Comparison of ENCODE assay signal across 26 mouse cellular contexts in genomic region chr1:52279331-52279730, GRCm38 (mm10). TPM values are rescaled to one million over a fixed set of nuclear protein-coding genes. Genes with fewer than 3 reads are reported as not detected.
DNase-seq lines count a peak whose midpoint lies in the region; ATAC-seq and TF ChIP-seq lines count a peak whose summit lies in the region.
"Had no signal": no experiment of that assay in that cellular context is flagged by ENCODE, and none has a peak within 500 bp of the region (broad histone marks: within the 10 kb centered on the region; RNA-seq: fewer than 3 reads in every experiment).

No protein-coding gene starts in this region.

- ATAC-seq in intestine, embryonic 15.5 days = peak; percentile 57; the same call in 1 of the 2 replicates
- no peak for ATAC-seq in intestine, embryonic 16.5 days
- ATAC-seq in kidney, embryonic 16.5 days (ENCODE audit: low FRiP score, low TSS enrichment) = no peak
- no peak for ATAC-seq in megakaryocyte progenitor cell, adult 5-6 weeks (replicated peaks; ENCODE audit: poor library complexity)
- ATAC-seq: CD4-positive, CD25-positive, alpha-beta regulatory T cell, adult 4 months; forebrain, embryonic 14.5 days had no signal

- intact Hi-C loops in heart, postnatal 25 days (cut with DNase I) = no loop called here

- no peak overlapping the region for H3K9ac ChIP-seq in intestine, embryonic 15.5 days
- H3K9ac ChIP-seq in intestine, embryonic 16.5 days (ENCODE audit: low read depth, low read length) = no peak overlapping the region
- no peak overlapping the region for H3K9ac ChIP-seq in kidney, embryonic 16.5 days (replicated peaks; ENCODE audit: low read length)
- H3K9ac ChIP-seq in CH12.LX (ENCODE audit: insufficient read depth, low read depth) = no peak overlapping the region
- H3K9ac ChIP-seq: embryonic facial prominence, embryonic 15.5 days; hindbrain, embryonic 14.5 days had no signal

- no peaks in the 10 kb centered on the region for H3K27me3 ChIP-seq in intestine, embryonic 15.5 days (replicated peaks)
- H3K27me3 ChIP-seq in intestine, embryonic 16.5 days (replicated peaks; ENCODE audit: control insufficient read depth, insufficient read depth, low read length) = no peaks in the 10 kb centered on the region
- no peaks in the 10 kb centered on the region for H3K27me3 ChIP-seq in kidney, embryonic 16.5 days (ENCODE audit: insufficient read depth, low read length)
- H3K27me3 ChIP-seq in CH12.LX (replicated peaks) = no peaks in the 10 kb centered on the region
- H3K27me3 ChIP-seq: embryonic facial prominence, embryonic 15.5 days had no signal

- TF ChIP-seq CTCF in CH12.LX (conservative IDR thresholded peaks at IDR 0.05 in 1 of 2, IDR thresholded peaks at IDR 0.05 in 1 of 2; ENCODE audit: low read depth in 2 of 2, low read length in 2 of 2) = no peak

- TF ChIP-seq POLR2A in CH12.LX (IDR thresholded peaks at IDR 0.05; ENCODE audit: low read depth, low read length) = no peak

- no peak for TF ChIP-seq RAD21 in CH12.LX (IDR thresholded peaks at IDR 0.05; ENCODE audit: low read depth, low read length)

- dilution Hi-C loops in CH12.LX (cut with MboI; ENCODE audit: extremely low pct_ligation_motif_present, extremely low pct_unique_long_range_greater_than_20kb, low sequenced_read_pairs) = no loop called here

- 0 out of 2 replicates have a peak, but pooled peaks cover 3% of the 10 kb centered on the region for H3K4me1 ChIP-seq in intestine, embryonic 15.5 days (replicated peaks)
- 0 out of 2 replicates have a peak, but pooled peaks cover 4% of the 10 kb centered on the region for H3K4me1 ChIP-seq in intestine, embryonic 16.5 days (ENCODE audit: control insufficient read depth, insufficient read depth, low read length)
- peaks cover 10% of the 10 kb centered on the region; the same call in 1 of the 2 replicates for H3K4me1 ChIP-seq in kidney, embryonic 16.5 days (ENCODE audit: insufficient read depth, low read length)
- peaks cover under 1 to 9% of the 10 kb centered on the region in 2 experiments; a peak in 2 of 4 replicates for H3K4me1 ChIP-seq in CH12.LX (ENCODE audit: control insufficient read depth in 1 of 2, insufficient read depth in 2 of 2)
- H3K4me1 ChIP-seq: embryonic facial prominence, embryonic 15.5 days; heart, embryonic 10.5 days had no signal

- no peaks in the 10 kb centered on the region for H3K36me3 ChIP-seq in intestine, embryonic 15.5 days
- no peaks in the 10 kb centered on the region for H3K36me3 ChIP-seq in intestine, embryonic 16.5 days (ENCODE audit: control insufficient read depth, insufficient read depth, low read length)
- no peaks in the 10 kb centered on the region for H3K36me3 ChIP-seq in kidney, embryonic 16.5 days (ENCODE audit: insufficient read depth, low read length)
- H3K36me3 ChIP-seq in CH12.LX (replicated peaks in 1 of 2; ENCODE audit: control insufficient read depth in 1 of 2, insufficient read depth in 1 of 2, low read length in 1 of 2) = no peaks in the 10 kb centered on the region
- H3K36me3 ChIP-seq: embryonic facial prominence, embryonic 15.5 days; forebrain, embryonic 10.5 days; heart, embryonic 10.5 days; hindbrain, embryonic 10.5 days had no signal

- H3K4me2 ChIP-seq in intestine, embryonic 15.5 days (replicated peaks) = no peak overlapping the region
- H3K4me2 ChIP-seq in intestine, embryonic 16.5 days (ENCODE audit: low read depth, low read length) = no peak overlapping the region
- no peak overlapping the region for H3K4me2 ChIP-seq in kidney, embryonic 16.5 days (replicated peaks; ENCODE audit: low read depth, low read length)
- peak overlapping the region; percentile 70; the same call in 1 of the 2 replicates for H3K4me2 ChIP-seq in CH12.LX (ENCODE audit: insufficient read depth, low read depth, poor library complexity, severe bottlenecking)
- H3K4me2 ChIP-seq: embryonic facial prominence, embryonic 15.5 days; hindbrain, embryonic 14.5 days had no signal

- no peak for TF ChIP-seq EP300 in CH12.LX (IDR thresholded peaks at IDR 0.05; ENCODE audit: low read length)

- no peak for DNase-seq in kidney, adult 8-10 months
- DNase-seq in CH12.LX (ENCODE audit: extremely low read depth) (no peak), ZHBTc4 (ENCODE audit: low read depth, low spot score) (peak; percentile 26)
- DNase-seq in heart, postnatal 25 days (ENCODE audit: low spot score) = no peak
- DNase-seq: adrenal gland, postnatal 10 days; B cell, adult 2 months; cerebellum, adult 11 months; cerebellum, adult 8-10 months; cerebellum, postnatal 14 days; embryo, embryonic 11 days; gastrocnemius, adult 2 months; gastrocnemius, postnatal 25 days; heart, adult 11 months; heart, postnatal 10 days had no signal

- in situ Hi-C loops in CH12.LX (cut with MboI; ENCODE audit: low pct_ligation_motif_present, low pct_unique_long_range_greater_than_20kb, low sequenced_read_pairs) = no loop called here

- 57% methylated on average over 3 of the region's 3 CpGs for WGBS in intestine, embryonic 15.5 days
- WGBS in intestine, embryonic 16.5 days = 55% methylated on average over 3 of the region's 3 CpGs
- WGBS in kidney, embryonic 16.5 days = 56% methylated on average over 3 of the region's 3 CpGs

- H3K4me3 ChIP-seq in intestine, embryonic 15.5 days (replicated peaks) = no peak overlapping the region
- no peak overlapping the region for H3K4me3 ChIP-seq in intestine, embryonic 16.5 days (ENCODE audit: low read length)
- H3K4me3 ChIP-seq in kidney, embryonic 16.5 days (ENCODE audit: low read length) = no peak overlapping the region
- no peak overlapping the region for H3K4me3 ChIP-seq in CH12.LX (replicated peaks in 1 of 3; ENCODE audit: low read depth in 2 of 3, low read length in 2 of 3, poor library complexity in 1 of 3)
- H3K4me3 ChIP-seq: embryonic facial prominence, embryonic 15.5 days; erythroblast, embryonic 14.5 days; forebrain, embryonic 10.5 days; gastrocnemius, adult 2 months; heart, embryonic 10.5 days; hindbrain, embryonic 10.5 days had no signal

- H3K79me2 ChIP-seq in CH12.LX (replicated peaks; ENCODE audit: control insufficient read depth, extremely low read depth, insufficient read depth, poor library complexity, severe bottlenecking) = no peaks in the 10 kb centered on the region

- H3K27ac ChIP-seq in intestine, embryonic 15.5 days = no peak overlapping the region
- H3K27ac ChIP-seq in intestine, embryonic 16.5 days (ENCODE audit: low read length) = no peak overlapping the region
- peak overlapping the region; percentile 90 for H3K27ac ChIP-seq in kidney, embryonic 16.5 days (ENCODE audit: low read length)
- H3K27ac ChIP-seq in CH12.LX (ENCODE audit: insufficient read depth, low read depth) = no peak overlapping the region
- H3K27ac ChIP-seq: embryonic facial prominence, embryonic 15.5 days; forebrain, embryonic 10.5 days; gastrocnemius, adult 2 months; heart, embryonic 10.5 days; hindbrain, embryonic 10.5 days; hindbrain, embryonic 14.5 days had no signal

- no peaks in the 10 kb centered on the region for H3K9me3 ChIP-seq in intestine, embryonic 15.5 days
- no peaks in the 10 kb centered on the region for H3K9me3 ChIP-seq in intestine, embryonic 16.5 days (ENCODE audit: control insufficient read depth, low read length)
- H3K9me3 ChIP-seq in kidney, embryonic 16.5 days (ENCODE audit: low read length) = no peaks in the 10 kb centered on the region
- no peaks in the 10 kb centered on the region for H3K9me3 ChIP-seq in CH12.LX (replicated peaks; ENCODE audit: low read length)
- H3K9me3 ChIP-seq: embryonic facial prominence, embryonic 15.5 days; forebrain, embryonic 10.5 days; heart, embryonic 10.5 days; hindbrain, embryonic 10.5 days had no signal

TF ChIP-seq in CH12.LX, 34 proteins besides CTCF, POLR2A, EP300 and RAD21:
- TF ChIP-seq POLR2AphosphoS2 (IDR thresholded peaks at IDR 0.05; ENCODE audit: low read depth, low read length) (no peak), IRF4 (IDR thresholded peaks at IDR 0.05; ENCODE audit: low read depth, low read length) (no peak), TCF12 (IDR thresholded peaks at IDR 0.05; ENCODE audit: low read depth, low read length) (no peak), KAT2A (IDR thresholded peaks at IDR 0.05; ENCODE audit: insufficient replicate concordance, low read length) (no peak), ZMIZ1 (IDR thresholded peaks at IDR 0.05; ENCODE audit: low read depth, low read length) (no peak), MYC (IDR thresholded peaks at IDR 0.05; ENCODE audit: low read depth, low read length) (no peak), USF2 (conservative IDR thresholded peaks at IDR 0.05; ENCODE audit: low read depth, low read length) (no peak), MAZ (IDR thresholded peaks at IDR 0.05; ENCODE audit: low read depth, low read length) (no peak)
TF ChIP-seq in CH12.LX: peak in this region for 0.

RNA-seq across cellular contexts. Expression of gene Gls, which starts 46.3 kb away (rescaled TPM):
- 34.8 and 39.5 TPM in 2 replicates for polyA plus RNA-seq in intestine, embryonic 15.5 days (2015; fragmentation: Nextera tagmentation; extraction: Ambion mirVana)
- polyA plus RNA-seq in intestine, embryonic 16.5 days (2015; fragmentation: Nextera tagmentation; extraction: Ambion mirVana) = 21.0 and 22.9 TPM in 2 replicates
- 18.9 and 19.6 TPM in 2 replicates for polyA plus RNA-seq in kidney, embryonic 16.5 days (2015; fragmentation: Nextera tagmentation; extraction: Ambion mirVana)
- total RNA-seq in CH12.LX (2012; rRNA removed) (107 and 132 TPM in 2 replicates), CH12.LX (2014; rRNA removed) (182 and 270 TPM in 2 replicates)
- 126 and 150 TPM in 2 replicates for polyA plus RNA-seq in CH12.LX (2012; ENCODE audit: insufficient read length, low read depth)
- total RNA-seq in megakaryocyte progenitor cell, adult 5-6 weeks (2015) = 181 TPM in 2 replicates
- total RNA-seq in megakaryocyte progenitor cell, adult 5-6 weeks (2017) = 156 and 186 TPM in 2 replicates
- total RNA-seq in heart, postnatal 25 days (2021) = 100 to 1,000 TPM in 1 of 2 experiments, 10 to 100 TPM in 1; 80.4 to 106 TPM
